Mouse (Mus musculus): ENCODE data around the gene Enpp5. TPM values are rescaled to one million over a fixed set of nuclear protein-coding genes. Genes with fewer than 3 reads are reported as not detected.

Gene Enpp5
- polyA plus RNA-seq, 1 experiment = 38.7 TPM

DNA sequence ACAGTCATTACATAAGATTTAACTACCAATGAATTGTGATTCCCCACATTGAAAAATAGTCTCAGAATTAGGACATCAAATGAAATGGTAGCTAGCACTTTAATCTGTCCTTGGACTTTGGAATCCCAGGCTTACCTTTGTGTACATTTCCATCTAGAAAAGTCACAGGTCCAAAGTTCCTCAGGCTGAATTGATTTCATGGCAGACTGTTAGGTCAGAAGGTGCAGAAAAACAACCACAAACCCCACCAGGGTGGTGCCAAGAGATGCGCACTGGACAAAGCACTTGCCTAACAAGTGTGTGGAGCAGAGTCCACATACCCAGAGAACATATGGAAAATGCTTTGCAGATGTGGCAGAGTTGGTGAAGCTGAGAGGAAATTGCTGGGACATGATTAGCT is 21.5 kb upstream of the Enpp5 start:
- Histone ChIP-seq H3K4me1 (ENCODE audit: control insufficient read depth, insufficient read depth, low read length) (no peaks in the 10 kb centered on the region), H3K4me3 (replicated peaks; ENCODE audit: extremely low read depth, low read depth, low read length) (no peak overlapping the region)
- DNase-seq = no peak
- WGBS = 90% methylated on average over 1 of the region's 1 CpGs
- TF ChIP-seq POLR2A (IDR thresholded peaks at IDR 0.05; ENCODE audit: borderline replicate concordance, extremely low read depth, low read depth, low read length) = no peak
- TF ChIP-seq CTCF (IDR thresholded peaks at IDR 0.05; ENCODE audit: insufficient read depth, low read length) = no peak

- Histone ChIP-seq H3K4me3 (replicated peaks; ENCODE audit: extremely low read depth, low read depth, low read length) (no peak overlapping the region), H3K4me1 (ENCODE audit: control insufficient read depth, insufficient read depth, low read length) (no peaks in the 10 kb centered on the region)
- no peak for DNase-seq
- no peak for TF ChIP-seq CTCF (IDR thresholded peaks at IDR 0.05; ENCODE audit: insufficient read depth, low read length)
- TF ChIP-seq POLR2A (IDR thresholded peaks at IDR 0.05; ENCODE audit: borderline replicate concordance, extremely low read depth, low read depth, low read length) = no peak
These were observed 20.5 kb upstream of the Enpp5 start for GRCm38 (mm10) chr17:44058145-44058544.

DNA sequence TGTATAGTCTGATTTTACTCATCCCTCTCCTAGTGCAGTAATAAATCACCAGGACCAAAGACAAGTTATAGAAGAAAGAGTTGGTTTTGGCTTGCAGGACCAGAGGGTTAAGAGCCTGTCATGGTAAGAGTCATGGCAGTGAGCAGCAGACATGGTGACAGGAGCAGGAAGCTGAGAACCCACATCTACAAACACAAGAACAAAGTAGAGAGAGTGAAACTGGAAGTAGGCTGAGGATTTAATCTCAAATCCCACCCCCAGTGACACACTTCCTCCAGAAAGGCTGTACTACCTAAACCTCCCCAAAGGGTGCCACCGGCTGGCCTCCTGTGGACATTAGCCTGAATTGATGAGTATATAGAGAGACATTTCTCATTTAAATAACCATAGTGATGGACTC is 17.8 kb upstream of the Enpp5 start:
- WGBS = 78% methylated on average over 1 of the region's 1 CpGs
- DNase-seq = no peak
- TF ChIP-seq CTCF (IDR thresholded peaks at IDR 0.05; ENCODE audit: insufficient read depth, low read length) = no peak
- TF ChIP-seq POLR2A (IDR thresholded peaks at IDR 0.05; ENCODE audit: borderline replicate concordance, extremely low read depth, low read depth, low read length) = no peak
- Histone ChIP-seq H3K4me1 (ENCODE audit: control insufficient read depth, insufficient read depth, low read length) (no peaks in the 10 kb centered on the region), H3K4me3 (replicated peaks; ENCODE audit: extremely low read depth, low read depth, low read length) (no peak overlapping the region)

DNA sequence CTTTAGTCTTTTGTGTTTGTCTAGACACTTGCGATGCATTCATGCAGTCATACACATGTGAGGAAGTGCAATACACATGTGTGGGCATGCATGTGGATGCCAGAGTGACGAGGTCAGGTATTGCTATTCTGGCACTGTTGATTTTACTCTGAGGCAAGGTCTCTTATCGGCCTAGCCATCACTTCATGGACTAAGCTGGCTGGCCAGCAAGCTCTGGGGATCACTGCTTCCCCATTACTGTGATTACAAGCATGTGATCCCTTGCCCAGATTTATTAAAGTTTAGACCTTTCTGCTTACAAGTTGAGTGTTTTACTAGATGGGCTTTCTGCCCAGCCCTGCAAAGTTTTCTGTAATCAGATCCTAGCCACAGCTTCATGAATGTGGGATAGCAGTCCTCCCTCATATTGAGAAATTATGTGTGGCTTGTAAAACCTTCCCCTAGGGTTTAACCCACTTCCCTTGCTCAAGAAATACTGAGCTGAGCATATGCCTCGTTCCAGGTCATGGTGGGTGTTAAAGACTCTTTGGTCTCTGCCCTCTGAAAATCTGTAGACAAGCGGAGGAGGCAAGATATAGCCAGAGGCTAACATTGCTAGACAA is 17.2 kb upstream of the Enpp5 start:
- H3K4me1 ChIP-seq (ENCODE audit: control insufficient read depth, insufficient read depth, low read length) = no peaks in the 10 kb centered on the region
- DNase-seq = no peak
- WGBS = 70% methylated on average over 5 of the region's 5 CpGs
- TF ChIP-seq CTCF (IDR thresholded peaks at IDR 0.05; ENCODE audit: insufficient read depth, low read length) (no peak), POLR2A (IDR thresholded peaks at IDR 0.05; ENCODE audit: borderline replicate concordance, extremely low read depth, low read depth, low read length) (no peak)
- H3K4me3 ChIP-seq (replicated peaks; ENCODE audit: extremely low read depth, low read depth, low read length) = no peak overlapping the region

DNA sequence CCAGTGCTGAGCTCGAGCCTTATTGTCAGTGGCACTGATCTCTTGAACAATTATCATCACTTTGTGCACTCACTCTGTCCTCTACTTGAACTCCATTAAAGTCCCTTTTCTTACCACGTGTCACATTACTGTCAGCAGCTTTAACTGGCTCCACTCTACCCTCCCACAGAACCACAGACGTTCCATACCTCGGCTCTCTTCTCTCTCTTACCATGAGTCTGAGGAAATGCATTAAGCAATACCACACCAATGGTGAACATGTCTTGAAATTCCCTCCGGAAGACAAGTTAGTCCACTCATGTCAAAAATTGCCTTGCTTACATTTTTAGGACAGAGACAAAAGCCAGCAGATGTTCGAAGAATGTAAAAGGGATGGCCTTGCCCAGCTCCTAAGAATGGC is 9.7 kb upstream of the Enpp5 start:
- TF ChIP-seq CTCF (IDR thresholded peaks at IDR 0.05; ENCODE audit: insufficient read depth, low read length) = no peak
- no peak for TF ChIP-seq POLR2A (IDR thresholded peaks at IDR 0.05; ENCODE audit: borderline replicate concordance, extremely low read depth, low read depth, low read length)
- WGBS = 68% methylated on average over 6 of the region's 6 CpGs

GRCm38 (mm10) chr17:44071680-44072079 is 6.9 kb upstream of the Enpp5 start:
- TF ChIP-seq POLR2A (IDR thresholded peaks at IDR 0.05; ENCODE audit: borderline replicate concordance, extremely low read depth, low read depth, low read length) = no peak
- no peak for TF ChIP-seq CTCF (IDR thresholded peaks at IDR 0.05; ENCODE audit: insufficient read depth, low read length)
- no peak overlapping the region for H3K4me3 ChIP-seq (replicated peaks; ENCODE audit: extremely low read depth, low read depth, low read length)
- peaks cover 4% of the 10 kb centered on the region; the same call in 1 of the 2 replicates for H3K4me1 ChIP-seq (ENCODE audit: control insufficient read depth, insufficient read depth, low read length)
- DNase-seq = no peak

More for the DNA sequence above, 9.7 kb upstream of the Enpp5 start:
- H3K4me1 ChIP-seq (ENCODE audit: control insufficient read depth, insufficient read depth, low read length) = no peaks in the 10 kb centered on the region
- no peak for DNase-seq
- H3K4me3 ChIP-seq (replicated peaks; ENCODE audit: extremely low read depth, low read depth, low read length) = no peak overlapping the region

GRCm38 (mm10) chr17:44075601-44076000 is 3.0 kb upstream of the Enpp5 start:
- Histone ChIP-seq H3K4me1 (ENCODE audit: control insufficient read depth, insufficient read depth, low read length) (peaks cover 4% of the 10 kb centered on the region), H3K4me3 (replicated peaks; ENCODE audit: extremely low read depth, low read depth, low read length) (peak overlapping the region; percentile 35)
- TF ChIP-seq POLR2A (IDR thresholded peaks at IDR 0.05; ENCODE audit: borderline replicate concordance, extremely low read depth, low read depth, low read length) = no peak
- TF ChIP-seq CTCF (IDR thresholded peaks at IDR 0.05; ENCODE audit: insufficient read depth, low read length) = no peak
- WGBS = 65% methylated on average over 3 of the region's 3 CpGs
- DNase-seq = peak; percentile 19

GRCm38 (mm10) chr17:44076051-44076680 is 2.4 kb upstream of the Enpp5 start:
- H3K4me1 ChIP-seq (ENCODE audit: control insufficient read depth, insufficient read depth, low read length) = peaks cover 4% of the 10 kb centered on the region
- 50% methylated on average over 6 of the region's 6 CpGs for WGBS
- no peak for DNase-seq
- no peak for TF ChIP-seq POLR2A (IDR thresholded peaks at IDR 0.05; ENCODE audit: borderline replicate concordance, extremely low read depth, low read depth, low read length)
- peak; percentile 58 for TF ChIP-seq CTCF (IDR thresholded peaks at IDR 0.05; ENCODE audit: insufficient read depth, low read length)
- peak overlapping the region; percentile 35 for H3K4me3 ChIP-seq (replicated peaks; ENCODE audit: extremely low read depth, low read depth, low read length)

GRCm38 (mm10) chr17:44077146-44077842 is 1.3 kb upstream of the Enpp5 start:
- TF ChIP-seq CTCF (IDR thresholded peaks at IDR 0.05; ENCODE audit: insufficient read depth, low read length) (no peak), POLR2A (IDR thresholded peaks at IDR 0.05; ENCODE audit: borderline replicate concordance, extremely low read depth, low read depth, low read length) (no peak)
- DNase-seq = no peak
- 72% methylated on average over 12 of the region's 12 CpGs for WGBS
- Histone ChIP-seq H3K4me3 (replicated peaks; ENCODE audit: extremely low read depth, low read depth, low read length) (no peak overlapping the region), H3K4me1 (ENCODE audit: control insufficient read depth, insufficient read depth, low read length) (peaks cover 4% of the 10 kb centered on the region)

GRCm38 (mm10) chr17:44077843-44078160 is 811 bp upstream of the Enpp5 start:
- WGBS = 72% methylated on average over 2 of the region's 2 CpGs
- TF ChIP-seq CTCF (IDR thresholded peaks at IDR 0.05; ENCODE audit: insufficient read depth, low read length) (no peak), POLR2A (IDR thresholded peaks at IDR 0.05; ENCODE audit: borderline replicate concordance, extremely low read depth, low read depth, low read length) (no peak)
- Histone ChIP-seq H3K4me3 (replicated peaks; ENCODE audit: extremely low read depth, low read depth, low read length) (no peak overlapping the region), H3K4me1 (ENCODE audit: control insufficient read depth, insufficient read depth, low read length) (peaks cover 4% of the 10 kb centered on the region)
- DNase-seq = no peak

Data from lung, adult 2 months (tissue).